Comparison of ENCODE assay signal across 8 mouse cellular contexts in the genomic region with DNA sequence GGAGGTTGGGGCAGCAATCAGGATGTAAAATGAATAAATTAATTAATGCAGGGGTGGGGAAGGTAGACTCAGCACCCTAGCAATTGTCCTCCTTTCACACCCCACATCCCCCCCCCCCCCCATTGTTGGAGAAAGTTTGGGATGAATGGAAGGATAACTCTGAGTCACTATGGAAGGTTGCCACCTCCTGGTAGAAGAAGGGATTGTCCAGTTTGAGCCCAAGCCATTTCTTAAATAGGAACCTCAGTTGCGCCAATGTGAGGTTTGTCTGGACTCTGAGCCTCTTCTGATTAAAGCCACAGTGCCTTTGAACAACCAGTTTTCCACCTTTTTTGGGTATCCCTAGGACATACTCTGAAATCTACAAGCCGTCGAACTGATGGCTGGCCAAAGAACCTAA. TPM values are rescaled to one million over a fixed set of nuclear protein-coding genes. Genes with fewer than 3 reads are reported as not detected.
DNase-seq lines count a peak whose midpoint lies in the region; ATAC-seq and TF ChIP-seq lines count a peak whose summit lies in the region.

No protein-coding gene starts in this region.

- TF ChIP-seq CTCF in bone marrow macrophage, adult 2 months (IDR thresholded peaks at IDR 0.05; ENCODE audit: low read depth, low read length) = peak; percentile 29; the same call in 1 of the 2 replicates

- no peak for TF ChIP-seq POLR2A in bone marrow macrophage, adult 2 months (IDR thresholded peaks at IDR 0.05; ENCODE audit: borderline replicate concordance, low read depth, low read length)

- H3K36me3 ChIP-seq in neural tube, embryonic 11.5 days (ENCODE audit: control insufficient read depth, insufficient read depth, low read length) = peaks cover 17% of the 10 kb centered on the region

- 87% methylated on average over 3 of the region's 3 CpGs for WGBS in neural tube, embryonic 11.5 days

- H3K27me3 ChIP-seq in neural tube, embryonic 11.5 days (ENCODE audit: control insufficient read depth, insufficient read depth, low read length) = no peaks in the 10 kb centered on the region

- peak; percentile 50 for DNase-seq in cerebellum, adult 11 months
- DNase-seq in neural tube, embryonic 11.5 days (ENCODE audit: low spot score) = peak; percentile 43
- DNase-seq in neural tube, embryonic 10.5 days (ENCODE audit: extremely low spot score, low spot score) = no peak
- DNase-seq in forelimb bud, embryonic 11.5 days (ENCODE audit: low read depth, low spot score) = peak; percentile 56
- DNase-seq in layer of hippocampus, adult 9-10 months (ENCODE audit: low spot score) = peak; percentile 66
- peak; percentile 22 for DNase-seq in retina, adult 2 months (ENCODE audit: low read depth, low spot score)

- H3K4me2 ChIP-seq in neural tube, embryonic 11.5 days (ENCODE audit: low read depth) = no peak overlapping the region

- no peak overlapping the region for H3K27ac ChIP-seq in neural tube, embryonic 11.5 days (ENCODE audit: low read depth, low read length)
- no peak overlapping the region for H3K27ac ChIP-seq in bone marrow macrophage, adult 2 months (ENCODE audit: insufficient read depth, low read depth, low read length)

- no peaks in the 10 kb centered on the region for H3K9me3 ChIP-seq in neural tube, embryonic 11.5 days (ENCODE audit: control insufficient read depth, low read length)

- H3K4me1 ChIP-seq in neural tube, embryonic 11.5 days (ENCODE audit: control insufficient read depth, insufficient read depth, low read length) = no peaks in the 10 kb centered on the region
- H3K4me1 ChIP-seq in bone marrow macrophage, adult 2 months (ENCODE audit: control insufficient read depth, insufficient read depth, low read length) = no peaks in the 10 kb centered on the region

- H3K4me3 ChIP-seq in neural tube, embryonic 11.5 days (ENCODE audit: low read depth, low read length) = no peak overlapping the region
- no peak overlapping the region for H3K4me3 ChIP-seq in bone marrow macrophage, adult 2 months (ENCODE audit: insufficient read depth, low read length)

- no peak overlapping the region for H3K9ac ChIP-seq in neural tube, embryonic 11.5 days (ENCODE audit: low read length)

- ATAC-seq in cerebellum, adult (ENCODE audit: insufficient number of reproducible peaks, low FRiP score, low TSS enrichment) = no peak
- ATAC-seq in neural tube, embryonic 11.5 days (ENCODE audit: insufficient read depth, low FRiP score, low TSS enrichment) = no peak; the same call in 1 of the 2 replicates

RNA-seq across cellular contexts. Expression of gene Ccni, which starts 42.8 kb away (rescaled TPM):
- polyA plus RNA-seq in neural tube, embryonic 11.5 days (2014; fragmentation: Nextera tagmentation; extraction: Ambion mirVana) = 142 and 147 TPM in 2 replicates
- polyA plus RNA-seq in bone marrow macrophage, adult 2 months (2012; ENCODE audit: insufficient read depth, insufficient read length, missing spikeins) = 227 and 234 TPM in 2 replicates

RNA-seq across cellular contexts. Expression of gene 2010109A12Rik, which starts 42.8 kb away (rescaled TPM):
- 0.45 and 1.1 TPM in 2 replicates for polyA plus RNA-seq in neural tube, embryonic 11.5 days (2014; fragmentation: Nextera tagmentation; extraction: Ambion mirVana)
- polyA plus RNA-seq in bone marrow macrophage, adult 2 months (2012; ENCODE audit: insufficient read depth, insufficient read length, missing spikeins) = 0.75 TPM in 1 of 2 replicates, not detected in the other
